Mouse (Mus musculus) gastrocnemius, postnatal 25 days (tissue): Measurements from ENCODE around the gene Wdhd1. TPM values are rescaled to one million over a fixed set of nuclear protein-coding genes. Genes with fewer than 3 reads are reported as not detected.
"Not testable (repeated sequence)": the region's sequence is repeated elsewhere in the genome, so short reads cannot be mapped to it uniquely, and the experiment has no call there.

ENCODE experiments used
- DNase-seq: peaks from one replicate; pipeline ENCODE4 v3.0.0; 2022
- long read RNA-seq, 2 experiments: library from polyadenylated mRNA; stranded (forward); transcript quantifications; one replicate each; pipeline ENCODE4 v2.0.0; 2021
- total RNA-seq, 2 experiments: library from RNA; stranded (reverse); gene quantifications; 1 replicate in 1 of 2; 2 replicates in 1 of 2; pipeline ENCODE4 v1.2.3; 2021

Wdhd1 gene
- under 1 TPM; 0.36 to 0.62 TPM for total RNA-seq
- long read RNA-seq, experiment 1 = 0 reads
- long read RNA-seq, experiment 2, partial matches to known transcripts = 0 of 1 reads
- long read RNA-seq, experiment 2, other reads (novel, unspliced or antisense) = 1 of 1 reads

GRCm38 (mm10) chr14:47276637-47277393, at the start of gene Wdhd1, which contains the start of gene Socs4:
Wdhd1 (minus strand) TSS chr14:47276857.
Socs4 (plus strand) TSS chr14:47276931.
- peak; percentile 94 for DNase-seq

- DNase-seq = no peak
Measured at GRCm38 (mm10) chr14:47325965-47326761, 49.5 kb upstream of the Wdhd1 start.

GRCm38 (mm10) chr14:47321581-47321980, 44.9 kb upstream of the Wdhd1 start:
- DNase-seq = not testable (repeated sequence)

GRCm38 (mm10) chr14:47319362-47319761, 42.7 kb upstream of the Wdhd1 start:
- DNase-seq = no peak

- no peak for DNase-seq
Measured at GRCm38 (mm10) chr14:47310342-47311181, 33.9 kb upstream of the Wdhd1 start.

GRCm38 (mm10) chr14:47309061-47309460, 32.4 kb upstream of the Wdhd1 start:
- no peak for DNase-seq

GRCm38 (mm10) chr14:47307669-47308068, 31.0 kb upstream of the Wdhd1 start:
- DNase-seq = no peak

- no peak for DNase-seq
Measured at GRCm38 (mm10) chr14:47305933-47306332, 29.3 kb upstream of the Wdhd1 start.

- no peak for DNase-seq
Measured at GRCm38 (mm10) chr14:47304814-47305405, 28.3 kb upstream of the Wdhd1 start.

GRCm38 (mm10) chr14:47302885-47303680, 26.4 kb upstream of the Wdhd1 start:
- no peak for DNase-seq

- peak; percentile 20 for DNase-seq
Measured at GRCm38 (mm10) chr14:47298819-47299261, 22.2 kb upstream of the Wdhd1 start.

GRCm38 (mm10) chr14:47298408-47298792, 21.7 kb upstream of the Wdhd1 start:
- no peak for DNase-seq

GRCm38 (mm10) chr14:47297785-47298407, 21.2 kb upstream of the Wdhd1 start, which contains the start of gene Mapk1ip1l:
Mapk1ip1l (plus strand) TSS chr14:47298266.
- peak; percentile 86 for DNase-seq

GRCm38 (mm10) chr14:47296232-47296631, 19.6 kb upstream of the Wdhd1 start:
- DNase-seq = no peak

- DNase-seq = no peak
Measured at GRCm38 (mm10) chr14:47294136-47294535, 17.5 kb upstream of the Wdhd1 start.

- no peak for DNase-seq
Measured at GRCm38 (mm10) chr14:47291772-47292171, 15.1 kb upstream of the Wdhd1 start.

GRCm38 (mm10) chr14:47287021-47287420, 10.4 kb upstream of the Wdhd1 start:
- no peak for DNase-seq

- DNase-seq = no peak
Measured at GRCm38 (mm10) chr14:47286215-47286614, 9.6 kb upstream of the Wdhd1 start.

GRCm38 (mm10) chr14:47285271-47285670, 8.6 kb upstream of the Wdhd1 start:
- DNase-seq = no peak

GRCm38 (mm10) chr14:47283568-47283967, 6.9 kb upstream of the Wdhd1 start:
- no peak for DNase-seq
